Mouse (Mus musculus) bone marrow, adult 2 months (tissue): ENCODE measurements around the gene Jade2. TPM values are rescaled to one million over a fixed set of nuclear protein-coding genes. Genes with fewer than 3 reads are reported as not detected.

ENCODE experiments used
- H3K27ac ChIP-seq: fragments of 200-500 bp; 2 replicates; pipeline ENCODE4 v1.5.1; 2012; ENCODE audit warnings: low read depth, mild to moderate bottlenecking, control low read depth, inconsistent platforms, low read length; ENCODE audit not compliant: control insufficient read depth, poor library complexity, insufficient read depth
- H3K4me1 ChIP-seq: fragments of 200-500 bp; 2 replicates; pipeline ENCODE4 v1.6.1; 2011; ENCODE audit warnings: low read length; ENCODE audit not compliant: control insufficient read depth, insufficient read depth
- H3K4me3 ChIP-seq: fragments of 200-500 bp; replicated peaks from 2 replicates; pipeline ENCODE3; 2011; ENCODE audit warnings: mild to moderate bottlenecking, low read depth, low read length, control low read depth; ENCODE audit not compliant: control insufficient read depth
- CTCF ChIP-seq: fragments of 200-500 bp; IDR thresholded peaks from 2 replicates; pipeline ENCODE4 v1.5.1; 2011; ENCODE audit warnings: low read length, control low read depth; ENCODE audit not compliant: control insufficient read depth, insufficient read depth
- POLR2A ChIP-seq: fragments of 200-500 bp; IDR thresholded peaks from 2 replicates; pipeline ENCODE4 v1.6.1; 2011; ENCODE audit warnings: low read depth, mild to moderate bottlenecking, control low read depth, low read length, borderline replicate concordance; ENCODE audit not compliant: control insufficient read depth
- WGBS: fragments of 180-500 bp; shearing (Covaris S2); methylation state at CpG from one replicate; pipeline ENCODE4 v1.1.7; 2018; 5-methylcytosine and 5-hydroxymethylcytosine counted together
- polyA plus RNA-seq: library from polyadenylated mRNA; stranded (reverse); fragments of >200 nt; gene quantifications from 2 replicates; pipeline ENCODE4 v1.2.4, GENCODE M21; 2011; ENCODE audit warnings: low replicate concordance; ENCODE audit not compliant: missing spikeins, insufficient read depth, insufficient read length

Jade2 gene
- polyA plus RNA-seq, 1 experiment: 5.9 TPM

GRCm38 (mm10) chr11:51823271-51823670 lies 34.2 kb downstream of the Jade2 start:
- H3K27ac ChIP-seq: no peak overlapping the region
- no peak overlapping the region for H3K4me3 ChIP-seq
- 96% methylated on average over 11 of the region's 11 CpGs for WGBS
- H3K4me1 ChIP-seq: peaks cover 2% of the 10 kb centered on the region; the same call in 1 of the 2 replicates
- TF ChIP-seq CTCF (no peak), POLR2A (no peak)

GRCm38 (mm10) chr11:51822736-51823135 lies 34.7 kb downstream of the Jade2 start:
- H3K27ac ChIP-seq: no peak overlapping the region

GRCm38 (mm10) chr11:51820861-51821260 lies 36.6 kb downstream of the Jade2 start:
- TF ChIP-seq CTCF (peak; percentile 92), POLR2A (no peak)
- peaks cover 5% of the 10 kb centered on the region for H3K4me1 ChIP-seq
- WGBS: 31% methylated on average over 11 of the region's 11 CpGs
- no peak overlapping the region for H3K27ac ChIP-seq
- H3K4me3 ChIP-seq: no peak overlapping the region

More at GRCm38 (mm10) chr11:51822736-51823135, 34.7 kb downstream of the Jade2 start:
- WGBS: 61% methylated on average over 4 of the region's 4 CpGs
- Histone ChIP-seq H3K4me1 (peaks cover 2% of the 10 kb centered on the region; the same call in 1 of the 2 replicates), H3K4me3 (no peak overlapping the region)
- no peak for TF ChIP-seq POLR2A
- TF ChIP-seq CTCF: no peak

- 83% methylated on average over 3 of the region's 3 CpGs for WGBS
- Histone ChIP-seq H3K4me3 (no peak overlapping the region), H3K27ac (no peak overlapping the region), H3K4me1 (peaks cover 5% of the 10 kb centered on the region)
- TF ChIP-seq CTCF (peak; percentile 77), POLR2A (no peak)
Measured at GRCm38 (mm10) chr11:51819964-51820363, 37.5 kb downstream of the Jade2 start.

GRCm38 (mm10) chr11:51818837-51819236 lies 38.6 kb downstream of the Jade2 start:
- Histone ChIP-seq H3K4me3 (no peak overlapping the region), H3K4me1 (peaks cover 5% of the 10 kb centered on the region), H3K27ac (no peak overlapping the region)
- WGBS: 93% methylated on average over 4 of the region's 4 CpGs
- TF ChIP-seq CTCF (no peak), POLR2A (no peak)

- Histone ChIP-seq H3K27ac (no peak overlapping the region), H3K4me1 (peaks cover 5% of the 10 kb centered on the region), H3K4me3 (no peak overlapping the region)
- TF ChIP-seq POLR2A (no peak), CTCF (peak; percentile 90)
- WGBS: 15% methylated on average over 6 of the region's 6 CpGs
Measured at GRCm38 (mm10) chr11:51817756-51818155, 39.7 kb downstream of the Jade2 start.

GRCm38 (mm10) chr11:51812022-51812546 lies 45.4 kb downstream of the Jade2 start:
- TF ChIP-seq POLR2A (no peak), CTCF (no peak)
- no peak overlapping the region for H3K27ac ChIP-seq
- 88% methylated on average over 8 of the region's 8 CpGs for WGBS
- no peak overlapping the region for H3K4me3 ChIP-seq
- H3K4me1 ChIP-seq: no peaks in the 10 kb centered on the region

GRCm38 (mm10) chr11:51811230-51811629 lies 46.2 kb downstream of the Jade2 start:
- H3K4me1 ChIP-seq: no peaks in the 10 kb centered on the region
- 84% methylated on average over 4 of the region's 4 CpGs for WGBS
- no peak overlapping the region for H3K27ac ChIP-seq
- TF ChIP-seq POLR2A (no peak), CTCF (peak; percentile 58)
- no peak overlapping the region for H3K4me3 ChIP-seq
